Mouse (Mus musculus) left cerebral cortex, adult 2 months (tissue): ENCODE data around the gene Serinc3. TPM values are rescaled to one million over a fixed set of nuclear protein-coding genes. Genes with fewer than 3 reads are reported as not detected.
A peak's percentile ranks its signal among the peaks of the same experiment; 100 is the strongest.
"Not testable (repeated sequence)": the region's sequence is repeated elsewhere in the genome, so short reads cannot be mapped to it uniquely, and the experiment has no call there.

Experiments used
- DNase-seq, 2 experiments: peaks; one replicate each; pipeline ENCODE4 v3.0.0; 2021 to 2022; ENCODE audit warnings: low spot score in 2 of 2, mixed read lengths in 1 of 2; ENCODE audit errors: extremely low spot score in 1 of 2
- H3K27ac ChIP-seq: fragments of 200-600 bp; 2 replicates; pipeline ENCODE4 v1.8.1; 2022
- H3K4me3 ChIP-seq: fragments of 200-600 bp; 2 replicates; pipeline ENCODE4 v1.8.1; 2022
- CTCF ChIP-seq: fragments of 200-600 bp; IDR thresholded peaks from 2 replicates; pipeline ENCODE4 v1.8.1; 2022; ENCODE audit warnings: antibody characterized with exemption, mild to moderate bottlenecking, moderate library complexity
- intact Hi-C: fragments of 180-260 bp; cut with DNase I; formaldehyde crosslinking; loops from one replicate; pipeline ENCODE4 v1.15.1; 2025
- total RNA-seq, 2 experiments: library from RNA; stranded (reverse); gene quantifications; 2 replicates each; pipeline ENCODE4 v1.2.3; 2021

Serinc3 gene
- total RNA-seq, 2 experiments from 2014 or later, result 213 to 234 TPM

- H3K4me3 ChIP-seq, result peak overlapping the region; percentile 86
- DNase-seq, result no peak
- H3K27ac ChIP-seq, result peak overlapping the region; percentile 98; the same call in 1 of the 2 replicates
- intact Hi-C loops, result no loop called here
- TF ChIP-seq CTCF, result no peak
Observed at GRCm38 (mm10) chr2:163642685-163643575, 2.0 kb downstream of the Serinc3 start.

DNA sequence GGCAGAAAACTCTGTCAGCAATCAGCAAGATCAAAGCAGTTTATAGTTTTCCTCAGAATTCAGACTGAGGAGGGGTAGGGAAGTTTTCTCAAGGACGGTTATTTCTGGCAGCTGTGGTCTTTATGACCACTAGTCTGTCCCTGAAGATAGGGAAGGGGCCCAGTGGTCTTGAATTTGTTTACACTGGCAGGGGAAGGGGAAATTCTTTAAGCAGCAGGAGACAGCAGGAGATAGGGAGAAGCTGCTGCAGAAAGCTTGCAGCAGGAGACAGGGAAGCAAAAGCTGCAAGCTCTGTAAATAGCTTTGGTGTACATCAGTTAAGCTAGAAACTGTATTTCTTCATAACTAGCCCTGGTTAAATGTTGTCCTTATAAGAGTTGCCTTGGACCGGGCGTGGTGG lies 3.2 kb downstream of the Serinc3 start:
- TF ChIP-seq CTCF, result no peak
- H3K4me3 ChIP-seq, result no peak overlapping the region
- no peak for DNase-seq
- H3K27ac ChIP-seq, result peak overlapping the region; percentile 53; the same call in 1 of the 2 replicates
- intact Hi-C loops, result no loop called here

DNA sequence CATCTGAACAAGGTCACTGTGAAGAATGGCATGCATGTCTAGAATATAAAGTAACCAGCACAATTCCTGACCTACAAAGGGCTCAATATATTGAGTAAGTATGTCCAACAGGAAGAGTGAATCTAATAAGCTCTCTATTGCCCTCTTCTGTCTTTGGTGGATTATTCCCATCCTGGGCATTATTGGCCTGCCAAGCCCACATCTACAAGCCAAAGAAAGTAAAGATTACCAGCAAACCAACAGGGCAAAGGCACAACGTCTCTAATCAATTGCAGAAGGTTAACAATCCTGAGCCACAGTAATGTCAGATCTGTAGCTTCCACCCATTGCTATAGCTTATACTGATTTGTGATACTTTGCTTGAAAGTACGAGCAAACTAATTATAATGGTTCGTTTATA lies 4.4 kb downstream of the Serinc3 start:
- no peak; the same call in 1 of the 2 replicates for TF ChIP-seq CTCF
- DNase-seq, result no peak
- Histone ChIP-seq H3K4me3 (no peak overlapping the region), H3K27ac (no peak overlapping the region; the same call in 1 of the 2 replicates)
- intact Hi-C loops, result no loop called here

DNA sequence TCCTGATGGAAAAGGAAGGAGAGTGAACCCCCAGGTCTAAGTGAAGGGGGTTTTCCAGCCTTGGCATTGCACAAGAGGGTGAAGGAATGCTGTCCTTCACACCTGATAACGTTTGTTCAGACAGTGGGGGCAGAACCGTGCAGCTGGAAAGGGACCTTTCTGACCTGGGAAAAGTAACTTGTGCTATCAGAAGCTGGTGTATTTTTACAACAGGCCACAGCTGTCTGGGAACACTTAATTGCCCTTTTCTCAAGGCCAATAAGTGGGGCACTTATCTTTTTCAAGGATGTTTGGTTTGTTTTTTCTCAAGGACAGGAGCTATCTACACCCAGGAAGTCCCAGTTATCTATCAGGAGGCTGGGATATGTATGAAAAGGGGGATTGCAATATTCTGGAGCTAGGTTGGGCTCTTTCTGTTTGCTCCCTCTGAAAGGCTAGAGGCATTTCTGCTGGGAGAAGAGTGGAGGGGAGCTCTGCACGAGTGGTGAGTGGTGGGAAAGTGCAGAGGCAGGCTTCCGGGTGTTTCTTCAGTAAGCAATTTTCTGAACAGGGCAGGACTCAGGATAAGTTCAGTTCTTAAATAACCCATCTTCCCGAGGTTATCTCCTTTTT lies 7.2 kb downstream of the Serinc3 start:
- Histone ChIP-seq H3K4me3 (no peak overlapping the region), H3K27ac (no peak overlapping the region)
- DNase-seq, result no peak
- intact Hi-C loops, result no loop called here
- no peak for TF ChIP-seq CTCF

GRCm38 (mm10) chr2:163636057-163636456 lies 8.9 kb downstream of the Serinc3 start:
- DNase-seq, result no peak
- TF ChIP-seq CTCF, result no peak
- Histone ChIP-seq H3K4me3 (no peak overlapping the region), H3K27ac (no peak overlapping the region)
- intact Hi-C loops, result no loop called here

DNA sequence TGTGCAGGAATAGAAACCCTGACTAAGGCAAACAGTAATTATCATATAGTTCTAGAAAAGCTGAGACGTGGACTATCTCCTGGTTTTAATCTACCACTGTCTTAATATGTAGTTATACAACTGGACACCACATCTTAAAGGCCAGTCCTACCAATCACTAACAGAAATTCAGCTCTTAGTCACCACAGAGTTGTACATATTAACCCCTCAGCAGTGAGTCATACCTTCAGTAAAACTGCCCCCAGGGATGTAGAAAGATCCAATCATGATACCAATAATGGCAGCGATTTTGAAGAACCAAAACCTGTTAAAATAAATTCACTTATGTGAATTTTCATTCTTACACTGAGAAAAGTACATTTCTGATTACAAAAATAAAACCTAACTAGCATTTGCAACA lies 10.7 kb downstream of the Serinc3 start:
- DNase-seq, result no peak
- Histone ChIP-seq H3K27ac (no peak overlapping the region), H3K4me3 (no peak overlapping the region)
- no peak for TF ChIP-seq CTCF
- intact Hi-C loops, result no loop called here

DNA sequence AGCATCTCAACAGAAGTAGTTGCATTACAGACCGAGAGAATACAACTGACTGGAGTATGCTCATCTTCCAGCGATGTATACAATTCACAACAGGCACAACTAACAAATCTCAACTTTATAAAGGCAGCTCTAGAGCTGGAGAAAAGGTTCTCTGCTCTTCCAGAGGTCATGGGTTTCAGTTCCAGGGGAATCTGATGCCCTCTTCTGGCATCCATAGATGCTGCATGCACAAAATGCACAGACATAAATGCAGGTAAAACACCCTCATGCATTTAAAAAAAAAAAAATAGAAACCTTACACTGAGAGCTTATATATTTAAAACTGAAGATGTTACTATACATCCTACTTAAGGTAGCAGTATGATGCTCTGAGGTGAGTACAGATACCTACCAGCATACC lies 13.2 kb downstream of the Serinc3 start:
- TF ChIP-seq CTCF, result peak; percentile 41
- no peak for DNase-seq
- no peak overlapping the region for H3K4me3 ChIP-seq
- intact Hi-C loops, result no loop called here
- H3K27ac ChIP-seq, result no peak overlapping the region

DNA sequence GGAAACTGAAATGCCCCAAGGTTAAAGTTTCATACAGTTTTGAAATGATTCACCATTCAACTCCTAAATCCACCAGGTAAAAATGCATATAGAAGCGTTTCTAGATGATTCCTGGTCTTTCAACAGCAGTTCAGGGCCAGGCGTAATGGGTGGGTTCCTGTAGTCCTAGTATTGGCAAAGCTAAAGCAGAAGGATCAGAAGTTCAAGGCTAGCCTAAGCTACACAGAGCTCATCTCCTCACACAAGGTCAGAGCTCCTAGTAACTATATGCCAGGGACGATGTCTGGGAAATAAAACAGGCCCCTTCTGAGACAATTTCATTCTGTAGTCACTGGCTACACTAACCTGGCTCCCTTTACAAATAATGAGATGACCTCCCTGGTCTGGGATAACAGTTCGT lies 13.7 kb downstream of the Serinc3 start:
- no peak for TF ChIP-seq CTCF
- DNase-seq, result no peak
- Histone ChIP-seq H3K4me3 (no peak overlapping the region), H3K27ac (no peak overlapping the region)
- intact Hi-C loops, result no loop called here

GRCm38 (mm10) chr2:163621401-163621800 lies 23.5 kb downstream of the Serinc3 start:
- H3K4me3 ChIP-seq, DNase-seq, intact Hi-C loops, H3K27ac ChIP-seq: not testable (repeated sequence)

DNA sequence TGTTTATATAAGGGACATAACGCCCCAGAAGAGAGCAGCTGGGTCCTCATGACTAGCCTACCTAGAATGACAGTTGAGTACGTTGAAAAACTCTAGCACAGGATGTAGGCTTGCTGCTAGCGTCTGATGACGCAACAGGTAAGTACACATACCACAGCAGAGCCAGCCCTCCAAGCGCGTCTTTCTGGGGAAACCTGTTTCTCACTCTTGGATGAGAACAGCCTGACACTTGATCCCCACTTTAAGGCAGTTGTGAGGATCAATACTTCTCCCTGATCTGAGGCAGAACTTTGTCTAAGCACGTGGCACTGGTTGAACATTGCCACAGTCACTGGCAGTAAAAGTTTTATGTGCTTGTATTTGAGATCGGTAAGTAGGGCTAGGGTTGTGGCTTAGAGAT lies 24.5 kb downstream of the Serinc3 start:
- no peak for DNase-seq
- Histone ChIP-seq H3K4me3 (no peak overlapping the region), H3K27ac (no peak overlapping the region)
- intact Hi-C loops, result no loop called here
- TF ChIP-seq CTCF, result no peak

DNA sequence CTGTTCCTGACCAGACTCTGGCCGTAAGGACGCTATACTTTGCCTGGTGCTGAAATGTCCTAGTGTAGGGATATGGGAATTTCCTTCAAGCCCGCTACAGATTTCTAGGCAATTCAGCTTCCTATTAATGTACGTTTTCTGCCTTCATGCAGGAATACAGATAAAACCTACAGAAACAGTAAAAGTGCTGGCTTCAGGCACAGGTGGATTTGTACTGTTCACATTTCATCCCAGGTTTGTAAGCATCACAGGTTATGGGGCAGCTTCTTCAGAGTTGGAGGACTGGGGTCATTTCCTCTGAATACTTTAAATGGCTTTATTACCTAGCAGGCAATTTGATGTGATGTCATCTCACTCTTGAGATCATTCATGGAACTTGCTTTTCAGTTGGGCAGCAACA lies 27.1 kb downstream of the Serinc3 start:
- no peak overlapping the region for H3K27ac ChIP-seq
- intact Hi-C loops, result no loop called here
- no peak for TF ChIP-seq CTCF
- DNase-seq, result no peak
- H3K4me3 ChIP-seq, result no peak overlapping the region

- DNase-seq, result no peak
- TF ChIP-seq CTCF, result no peak
- intact Hi-C loops, result no loop called here
- Histone ChIP-seq H3K27ac (peak overlapping the region; percentile 36; the same call in 1 of the 2 replicates), H3K4me3 (no peak overlapping the region)
Observed at GRCm38 (mm10) chr2:163617232-163617863, 27.6 kb downstream of the Serinc3 start.
